Mouse (Mus musculus): Measurements from ENCODE around the gene Actr1b. TPM values are rescaled to one million over a fixed set of nuclear protein-coding genes. Genes with fewer than 3 reads are reported as not detected.

Gene Actr1b
- 100 to 1,000 TPM; 288 to 349 (median 302) TPM for total RNA-seq (2022)

- no peak for DNase-seq (ENCODE audit: low spot score in 2 of 2)
These were observed at the start of gene Actr1b for GRCm38 (mm10) chr1:36714311-36714710. Gene Actr1b, minus strand, starts transcription at chr1:36714422.

GRCm38 (mm10) chr1:36761568-36761967 lies 47.3 kb upstream of the Actr1b start, which contains the start of gene Zap70:
Gene Zap70, plus strand, starts transcription at chr1:36761798.
- no peak for DNase-seq (ENCODE audit: low spot score in 2 of 2)

- no peak for DNase-seq (ENCODE audit: low spot score in 2 of 2)
These were observed 46.8 kb upstream of the Actr1b start for GRCm38 (mm10) chr1:36761061-36761460.

GRCm38 (mm10) chr1:36760401-36760800 lies 46.2 kb upstream of the Actr1b start:
- no peak for DNase-seq (ENCODE audit: low spot score in 2 of 2)

- no peak for DNase-seq (ENCODE audit: low spot score in 2 of 2)
These were observed 44.9 kb upstream of the Actr1b start for GRCm38 (mm10) chr1:36759076-36759475.

GRCm38 (mm10) chr1:36758553-36758952 lies 44.3 kb upstream of the Actr1b start:
- DNase-seq (ENCODE audit: low spot score in 2 of 2): no peak

- DNase-seq (ENCODE audit: low spot score in 2 of 2): no peak
These were observed 39.9 kb upstream of the Actr1b start for GRCm38 (mm10) chr1:36753932-36754675.

- DNase-seq (ENCODE audit: low spot score in 2 of 2): no peak
These were observed 32.2 kb upstream of the Actr1b start for GRCm38 (mm10) chr1:36746452-36746851.

- no peak for DNase-seq (ENCODE audit: low spot score in 2 of 2)
These were observed 31.4 kb upstream of the Actr1b start for GRCm38 (mm10) chr1:36745661-36746060.

- peak; percentile 79 to 81 for DNase-seq (ENCODE audit: low spot score in 2 of 2)
These were observed 30.2 kb upstream of the Actr1b start for GRCm38 (mm10) chr1:36744268-36744944.

- DNase-seq (ENCODE audit: low spot score in 2 of 2): no peak
These were observed 28.8 kb upstream of the Actr1b start for GRCm38 (mm10) chr1:36743046-36743445.

- no peak for DNase-seq (ENCODE audit: low spot score in 2 of 2)
These were observed 25.0 kb upstream of the Actr1b start for GRCm38 (mm10) chr1:36739231-36739630.

- peak; percentile 57 to 64 for DNase-seq (ENCODE audit: low spot score in 2 of 2)
These were observed 23.1 kb upstream of the Actr1b start for GRCm38 (mm10) chr1:36737300-36737699.

GRCm38 (mm10) chr1:36724057-36724431 lies 9.8 kb upstream of the Actr1b start:
- no peak for DNase-seq (ENCODE audit: low spot score in 2 of 2)

GRCm38 (mm10) chr1:36723146-36724056 lies 9.2 kb upstream of the Actr1b start:
- no peak for DNase-seq (ENCODE audit: low spot score in 2 of 2)

GRCm38 (mm10) chr1:36718786-36719185 lies 4.6 kb upstream of the Actr1b start:
- no peak for DNase-seq (ENCODE audit: low spot score in 2 of 2)

- no peak for DNase-seq (ENCODE audit: low spot score in 2 of 2)
These were observed 3.1 kb downstream of the Actr1b start for GRCm38 (mm10) chr1:36711104-36711503.

GRCm38 (mm10) chr1:36709854-36710280 lies 4.4 kb downstream of the Actr1b start, which contains the start of gene 4933424G06Rik:
Gene 4933424G06Rik, plus strand, starts transcription at chr1:36710149.
- peak; percentile 94 to 98 for DNase-seq (ENCODE audit: low spot score in 2 of 2)

GRCm38 (mm10) chr1:36709055-36709853 lies 5.0 kb downstream of the Actr1b start:
- no peak for DNase-seq (ENCODE audit: low spot score in 2 of 2)

- DNase-seq (ENCODE audit: low spot score in 2 of 2): no peak
These were observed 5.6 kb downstream of the Actr1b start for GRCm38 (mm10) chr1:36708626-36709025.

- no peak for DNase-seq (ENCODE audit: low spot score in 2 of 2)
These were observed 6.4 kb downstream of the Actr1b start for GRCm38 (mm10) chr1:36707797-36708196.

Measured in left cerebral cortex, adult 8-10 months (tissue).